Mouse (Mus musculus) olfactory bulb, adult 2 months (tissue): ENCODE measurements around the gene Smad9.

Experiments
- CTCF ChIP-seq: fragments of 200-500 bp; IDR thresholded peaks from 2 replicates; pipeline ENCODE4 v1.5.1; 2012; ENCODE audit warnings: low read depth, mild to moderate bottlenecking, low read length, moderate library complexity; ENCODE audit not compliant: insufficient read depth
- POLR2A ChIP-seq: fragments of 200-500 bp; IDR thresholded peaks from 2 replicates; pipeline ENCODE4 v1.6.1; 2012; ENCODE audit warnings: mild to moderate bottlenecking, low read depth, low read length, moderate library complexity; ENCODE audit not compliant: insufficient read depth

DNA sequence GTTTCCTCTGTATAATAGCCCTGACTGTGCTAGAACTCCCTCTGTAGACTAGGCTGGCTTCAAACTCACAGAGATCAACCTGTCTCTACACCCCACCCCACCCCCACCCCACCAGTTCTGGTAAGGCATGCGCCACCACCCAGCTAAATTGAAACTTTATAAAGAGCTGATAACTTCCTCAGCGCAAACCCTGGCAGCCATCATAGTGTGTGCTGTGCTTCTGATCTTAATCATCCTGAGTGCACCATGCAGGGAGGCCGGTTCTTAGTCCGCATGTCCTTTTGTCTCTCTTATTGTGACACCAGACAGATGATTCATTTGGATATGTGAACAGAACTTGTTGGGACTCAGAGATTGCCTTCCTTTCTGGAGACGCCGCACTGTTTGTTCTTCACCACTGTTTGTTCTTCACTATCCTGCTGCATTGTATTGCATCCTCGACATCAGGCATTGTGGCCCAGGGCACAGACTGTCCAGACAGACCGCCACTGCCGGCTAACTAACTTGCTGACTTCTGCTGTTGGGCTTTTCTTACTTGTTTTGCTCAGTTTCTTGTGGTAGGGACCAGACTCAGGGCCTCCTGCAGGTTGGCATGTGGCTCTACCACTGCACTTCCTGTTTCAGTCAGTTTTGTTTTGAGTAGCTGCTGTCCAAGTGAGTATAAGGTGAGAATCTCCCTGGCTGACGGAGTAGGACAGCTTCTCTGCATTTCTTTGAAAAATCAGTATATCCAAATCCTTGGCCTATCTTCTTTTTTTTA lies 31.5 kb upstream of the Smad9 start:
- no peak for TF ChIP-seq CTCF
- no peak for TF ChIP-seq POLR2A
